Mouse (Mus musculus) liver, embryonic 16.5 days (tissue): ENCODE measurements around the gene Ufc1. TPM values are rescaled to one million over a fixed set of nuclear protein-coding genes. Genes with fewer than 3 reads are reported as not detected.
"Not testable (repeated sequence)": the region's sequence is repeated elsewhere in the genome, so short reads cannot be mapped to it uniquely, and the experiment has no call there.

Source experiments
- ATAC-seq: fragments of 200-750 bp; cut with Nextera tagmentation; 2 replicates; pipeline ENCODE4 v1.8.0; 2017; ENCODE audit warnings: low read depth, mild to moderate bottlenecking, moderate number of reproducible peaks, moderate library complexity
- H3K27ac ChIP-seq: fragments of 300-500 bp; sonication (generic); 2 replicates; pipeline ENCODE4 v1.5.1; 2014; ENCODE audit warnings: mild to moderate bottlenecking, low read length
- H3K27me3 ChIP-seq: fragments of 300-500 bp; sonication (generic); 2 replicates; pipeline ENCODE4 v1.6.1; 2014; ENCODE audit warnings: low read depth, low read length, mixed read lengths; ENCODE audit not compliant: control insufficient read depth, insufficient read depth
- H3K36me3 ChIP-seq: fragments of 300-500 bp; sonication (generic); 2 replicates; pipeline ENCODE4 v1.6.1; 2014; ENCODE audit warnings: mild to moderate bottlenecking; ENCODE audit not compliant: control insufficient read depth, insufficient read depth
- H3K4me1 ChIP-seq: fragments of 300-500 bp; sonication (generic); 2 replicates; pipeline ENCODE4 v1.6.1; 2014; ENCODE audit warnings: low read depth, low read length, mixed read lengths; ENCODE audit not compliant: control insufficient read depth
- H3K4me2 ChIP-seq: fragments of 300-500 bp; sonication (generic); 2 replicates; pipeline ENCODE4 v1.6.1; 2014; ENCODE audit warnings: low read depth, low read length, mixed read lengths
- H3K4me3 ChIP-seq: fragments of 300-500 bp; sonication (generic); 2 replicates; pipeline ENCODE4 v1.5.1; 2014; ENCODE audit warnings: low read depth, mild to moderate bottlenecking, low read length
- H3K9ac ChIP-seq: fragments of 300-500 bp; sonication (generic); 2 replicates; pipeline ENCODE4 v1.6.1; 2014; ENCODE audit warnings: low read depth, low read length
- H3K9me3 ChIP-seq: fragments of 300-500 bp; sonication (generic); replicated peaks from 2 replicates; pipeline ENCODE4 v1.6.1; 2016; ENCODE audit warnings: low read length; ENCODE audit not compliant: control insufficient read depth
- WGBS: fragments of 180-500 bp; shearing (Covaris S2); extraction: QIAGEN DNeasy Blood & Tissue Kit; methylation state at CpG from one replicate; pipeline ENCODE4 v1.1.7; 2014; ENCODE audit not compliant: insufficient replicate concordance; 5-methylcytosine and 5-hydroxymethylcytosine counted together
- polyA plus RNA-seq: library from polyadenylated mRNA; unstranded; fragments of >200 nt; fragmentation: Nextera tagmentation; extraction: Ambion mirVana; gene quantifications from 2 replicates; pipeline ENCODE4 v1.2.1, GENCODE M21; 2015

Gene Ufc1
- polyA plus RNA-seq, 1 experiment from 2014 or later: 40.3 TPM

- WGBS: 68% methylated on average over 3 of the region's 4 CpGs
- not testable (repeated sequence) for H3K9ac ChIP-seq, H3K27me3 ChIP-seq, H3K27ac ChIP-seq, ATAC-seq, H3K9me3 ChIP-seq, H3K36me3 ChIP-seq, H3K4me2 ChIP-seq, H3K4me3 ChIP-seq
- peaks cover 26% of the 10 kb centered on the region for H3K4me1 ChIP-seq
Measured at GRCm38 (mm10) chr1:171326588-171326987, 31.8 kb upstream of the Ufc1 start.

DNA sequence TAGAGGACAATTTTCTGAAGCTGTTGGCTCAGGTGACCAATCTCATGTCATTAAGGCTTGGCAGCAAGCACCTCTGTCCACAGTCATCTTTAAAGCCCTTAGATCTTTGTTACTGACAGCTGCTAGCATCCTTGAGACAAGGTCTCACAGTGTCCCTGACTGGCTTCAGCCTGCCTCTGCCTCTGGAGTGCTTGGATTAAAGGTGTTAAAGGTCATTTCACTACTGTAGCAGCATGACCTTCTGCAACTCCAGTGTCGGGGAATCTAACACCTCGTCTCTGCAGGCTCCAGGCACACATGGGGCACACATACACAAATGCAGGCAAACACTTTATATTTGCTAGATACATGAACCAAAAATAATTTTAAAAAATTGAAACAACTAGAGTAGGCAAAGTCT is 30.7 kb upstream of the Ufc1 start:
- Histone ChIP-seq H3K27me3 (no peaks in the 10 kb centered on the region), H3K9ac (no peak overlapping the region), H3K9me3 (no peaks in the 10 kb centered on the region), H3K4me2 (no peak overlapping the region), H3K27ac (no peak overlapping the region), H3K4me1 (peaks cover 24% of the 10 kb centered on the region), H3K36me3 (no peaks in the 10 kb centered on the region), H3K4me3 (no peak overlapping the region)
- no peak for ATAC-seq
- WGBS: 74% methylated on average over 2 of the region's 2 CpGs

DNA sequence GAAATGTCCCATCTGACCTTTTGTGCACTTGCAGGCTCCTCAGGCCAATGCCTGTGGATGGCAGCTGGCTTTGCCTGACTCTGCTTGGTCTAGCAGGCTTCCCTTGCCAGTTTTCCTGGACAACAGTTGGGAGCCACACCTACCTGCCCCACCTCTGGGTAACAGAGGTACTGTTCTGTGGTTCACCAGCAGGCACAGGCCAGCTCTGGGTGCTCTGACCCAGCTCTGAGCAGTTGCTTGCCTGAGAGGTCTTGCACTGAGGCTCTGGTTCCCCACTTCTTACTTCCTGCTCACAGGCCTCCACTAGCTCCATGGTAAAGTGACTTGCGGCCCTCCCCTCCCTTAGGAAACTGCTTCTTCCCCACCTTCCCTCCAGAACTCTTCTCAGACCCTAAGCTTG is 27.2 kb upstream of the Ufc1 start:
- Histone ChIP-seq H3K27me3 (no peaks in the 10 kb centered on the region), H3K36me3 (no peaks in the 10 kb centered on the region), H3K4me2 (no peak overlapping the region), H3K4me3 (no peak overlapping the region), H3K9me3 (no peaks in the 10 kb centered on the region), H3K9ac (no peak overlapping the region), H3K4me1 (peaks cover 4% of the 10 kb centered on the region; the same call in 1 of the 2 replicates), H3K27ac (peak overlapping the region; percentile 48; the same call in 1 of the 2 replicates)
- ATAC-seq: peak; percentile 32; the same call in 1 of the 2 replicates
- WGBS: 76% methylated on average over 1 of the region's 1 CpGs

GRCm38 (mm10) chr1:171321415-171321814 is 26.6 kb upstream of the Ufc1 start:
- H3K4me2 ChIP-seq: no peak overlapping the region
- H3K27me3 ChIP-seq: no peaks in the 10 kb centered on the region
- H3K9me3 ChIP-seq: no peaks in the 10 kb centered on the region
- H3K9ac ChIP-seq: no peak overlapping the region
- H3K36me3 ChIP-seq: no peaks in the 10 kb centered on the region
- no peak overlapping the region for H3K4me3 ChIP-seq
- peaks cover 4% of the 10 kb centered on the region; the same call in 1 of the 2 replicates for H3K4me1 ChIP-seq
- H3K27ac ChIP-seq: no peak overlapping the region
- ATAC-seq: no peak

- peaks cover 4% of the 10 kb centered on the region; the same call in 1 of the 2 replicates for H3K4me1 ChIP-seq
- ATAC-seq: no peak
- H3K9me3 ChIP-seq: no peaks in the 10 kb centered on the region
- 33% methylated on average over 5 of the region's 5 CpGs for WGBS
- H3K27ac ChIP-seq: no peak overlapping the region
- H3K36me3 ChIP-seq: no peaks in the 10 kb centered on the region
- H3K4me3 ChIP-seq: no peak overlapping the region
- H3K9ac ChIP-seq: no peak overlapping the region
- H3K4me2 ChIP-seq: peak overlapping the region; percentile 13; the same call in 1 of the 2 replicates
- H3K27me3 ChIP-seq: no peaks in the 10 kb centered on the region
Measured at GRCm38 (mm10) chr1:171320151-171320550, 25.3 kb upstream of the Ufc1 start.

- 30% methylated on average over 7 of the region's 7 CpGs for WGBS
- no peaks in the 10 kb centered on the region for H3K36me3 ChIP-seq
- ATAC-seq: no peak
- no peak overlapping the region for H3K9ac ChIP-seq
- H3K4me2 ChIP-seq: peak overlapping the region; percentile 13; the same call in 1 of the 2 replicates
- H3K27me3 ChIP-seq: no peaks in the 10 kb centered on the region
- H3K4me1 ChIP-seq: peaks cover 4% of the 10 kb centered on the region; the same call in 1 of the 2 replicates
- H3K9me3 ChIP-seq: no peaks in the 10 kb centered on the region
- H3K4me3 ChIP-seq: no peak overlapping the region
- no peak overlapping the region for H3K27ac ChIP-seq
Measured at GRCm38 (mm10) chr1:171319748-171320147, 24.9 kb upstream of the Ufc1 start.

DNA sequence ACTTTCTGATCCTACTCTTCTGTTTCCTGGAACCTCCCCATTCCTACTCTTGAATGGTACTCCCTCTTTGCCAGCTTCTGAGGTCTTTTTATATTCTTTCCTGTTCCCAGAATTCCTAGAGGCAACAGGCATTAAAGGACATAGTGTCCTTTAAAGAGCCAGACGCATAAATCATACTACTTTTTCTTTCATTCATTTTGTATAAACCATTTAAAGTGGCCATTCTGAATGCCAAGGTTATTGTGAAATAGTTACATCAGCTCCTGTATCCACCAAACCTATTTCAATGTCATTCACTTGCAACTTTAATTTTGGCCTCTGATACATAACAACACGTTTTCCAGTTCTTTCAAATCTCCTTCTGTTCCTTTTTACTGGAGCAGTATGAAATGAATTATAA is 14.5 kb upstream of the Ufc1 start:
- ATAC-seq: no peak
- 42% methylated on average over 2 of the region's 2 CpGs for WGBS
- H3K9me3 ChIP-seq: no peaks in the 10 kb centered on the region
- H3K9ac ChIP-seq: no peak overlapping the region
- H3K4me2 ChIP-seq: no peak overlapping the region
- H3K4me1 ChIP-seq: no peaks in the 10 kb centered on the region
- no peaks in the 10 kb centered on the region for H3K27me3 ChIP-seq
- no peak overlapping the region for H3K4me3 ChIP-seq
- no peak overlapping the region for H3K27ac ChIP-seq
- no peaks in the 10 kb centered on the region for H3K36me3 ChIP-seq

GRCm38 (mm10) chr1:171306157-171306556 is 11.3 kb upstream of the Ufc1 start:
- not testable (repeated sequence) for H3K27ac ChIP-seq, H3K9ac ChIP-seq, ATAC-seq, H3K4me3 ChIP-seq, H3K9me3 ChIP-seq, H3K4me1 ChIP-seq, H3K36me3 ChIP-seq, H3K4me2 ChIP-seq, H3K27me3 ChIP-seq
- 60% methylated on average over 5 of the region's 5 CpGs for WGBS

DNA sequence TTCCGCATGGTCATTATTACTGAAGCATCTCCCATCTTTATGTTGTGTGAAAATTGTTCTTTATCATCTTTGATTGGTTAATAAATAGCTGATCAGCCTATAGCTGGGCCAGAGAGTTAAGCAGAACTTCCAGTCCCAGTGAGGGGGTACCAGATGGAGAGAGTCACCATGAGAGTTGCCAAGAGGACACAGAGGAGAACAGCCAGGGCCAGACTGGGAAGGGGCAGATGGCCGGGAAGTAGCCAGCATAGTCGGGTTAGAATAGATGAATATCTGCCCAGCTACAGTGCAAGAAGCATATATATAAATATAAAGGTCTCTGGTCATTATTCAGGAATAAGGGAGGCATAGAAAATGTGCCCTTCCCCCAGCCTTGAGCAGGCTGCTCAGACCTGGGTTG is 3.4 kb upstream of the Ufc1 start:
- peaks cover 13% of the 10 kb centered on the region for H3K27me3 ChIP-seq

More for the DNA sequence above, 3.4 kb upstream of the Ufc1 start:
- no peak overlapping the region for H3K9ac ChIP-seq
- H3K9me3 ChIP-seq: no peaks in the 10 kb centered on the region; the same call in 1 of the 2 replicates
- H3K4me3 ChIP-seq: no peak overlapping the region
- no peak overlapping the region for H3K27ac ChIP-seq
- peaks cover 7% of the 10 kb centered on the region for H3K4me1 ChIP-seq
- WGBS: 55% methylated on average over 3 of the region's 3 CpGs
- H3K4me2 ChIP-seq: no peak overlapping the region
- ATAC-seq: no peak
- H3K36me3 ChIP-seq: no peaks in the 10 kb centered on the region
